Mouse (Mus musculus) stomach, embryonic 16.5 days (tissue): ENCODE measurements around the gene Nktr. TPM values are rescaled to one million over a fixed set of nuclear protein-coding genes. Genes with fewer than 3 reads are reported as not detected.

Experiments
- ATAC-seq: fragments of 200-750 bp; cut with Nextera tagmentation; 2 replicates; pipeline ENCODE4 v1.8.0; 2017; ENCODE audit warnings: moderate number of reproducible peaks, moderate TSS enrichment; ENCODE audit not compliant: insufficient read depth, low FRiP score
- H3K27ac ChIP-seq: fragments of 300-500 bp; sonication (generic); 2 replicates; pipeline ENCODE4 v1.5.1; 2014; ENCODE audit warnings: low read length
- H3K27me3 ChIP-seq: fragments of 300-500 bp; sonication (generic); 2 replicates; pipeline ENCODE4 v1.6.1; 2014; ENCODE audit warnings: low read length, control low read depth, mixed read lengths; ENCODE audit not compliant: control insufficient read depth, insufficient read depth
- H3K36me3 ChIP-seq: fragments of 300-500 bp; sonication (generic); 2 replicates; pipeline ENCODE4 v1.6.1; 2014; ENCODE audit warnings: low read length; ENCODE audit not compliant: control insufficient read depth, insufficient read depth
- H3K4me1 ChIP-seq: fragments of 300-500 bp; sonication (generic); 2 replicates; pipeline ENCODE4 v1.6.1; 2014; ENCODE audit warnings: low read length, control low read depth, mixed read lengths; ENCODE audit not compliant: control insufficient read depth, insufficient read depth
- H3K4me2 ChIP-seq: fragments of 300-500 bp; sonication (generic); 2 replicates; pipeline ENCODE4 v1.6.1; 2014; ENCODE audit warnings: low read depth, low read length, mixed read lengths
- H3K4me3 ChIP-seq: fragments of 300-500 bp; sonication (generic); replicated peaks from 2 replicates; pipeline ENCODE4 v1.5.1; 2014; ENCODE audit warnings: mild to moderate bottlenecking, low read length
- H3K9ac ChIP-seq: fragments of 300-500 bp; sonication (generic); 2 replicates; pipeline ENCODE4 v1.6.1; 2014; ENCODE audit warnings: low read length
- H3K9me3 ChIP-seq: fragments of 300-500 bp; sonication (generic); replicated peaks from 2 replicates; pipeline ENCODE4 v1.6.1; 2016; ENCODE audit warnings: low read length, control low read depth; ENCODE audit not compliant: control insufficient read depth
- WGBS: fragments of 180-500 bp; shearing (Covaris S2); extraction: QIAGEN DNeasy Blood & Tissue Kit; methylation state at CpG from one replicate; pipeline ENCODE4 v1.1.7; 2014; 5-methylcytosine and 5-hydroxymethylcytosine counted together
- polyA plus RNA-seq: library from polyadenylated mRNA; unstranded; fragments of >200 nt; fragmentation: Nextera tagmentation; extraction: Ambion mirVana; gene quantifications from 2 replicates; pipeline ENCODE4 v1.2.1, GENCODE M21; 2015

Gene Nktr
- polyA plus RNA-seq, 1 experiment from 2014 or later = 55.6 TPM

- H3K9ac ChIP-seq = no peak overlapping the region
- 0 out of 2 replicates have a peak, but pooled peaks cover 3% of the 10 kb centered on the region for H3K36me3 ChIP-seq
- ATAC-seq = peak; percentile 51; the same call in 1 of the 2 replicates
- no peak overlapping the region for H3K27ac ChIP-seq
- 23% methylated on average over 6 of the region's 6 CpGs for WGBS
- H3K27me3 ChIP-seq = no peaks in the 10 kb centered on the region
- H3K4me2 ChIP-seq = no peak overlapping the region
- peaks cover 12% of the 10 kb centered on the region for H3K4me1 ChIP-seq
- no peak overlapping the region for H3K4me3 ChIP-seq
- H3K9me3 ChIP-seq = no peaks in the 10 kb centered on the region
Observed at GRCm38 (mm10) chr9:121679549-121679948, 39.4 kb upstream of the Nktr start.

- Histone ChIP-seq H3K9me3 (no peaks in the 10 kb centered on the region), H3K27ac (no peak overlapping the region), H3K9ac (no peak overlapping the region), H3K4me3 (no peak overlapping the region), H3K4me2 (no peak overlapping the region), H3K27me3 (no peaks in the 10 kb centered on the region), H3K36me3 (peaks cover 7% of the 10 kb centered on the region; the same call in 1 of the 2 replicates), H3K4me1 (peaks cover 12% of the 10 kb centered on the region)
- no peak for ATAC-seq
- 72% methylated on average over 8 of the region's 8 CpGs for WGBS
Observed at GRCm38 (mm10) chr9:121681191-121681590, 37.8 kb upstream of the Nktr start.

GRCm38 (mm10) chr9:121682037-121682680 is 36.8 kb upstream of the Nktr start:
- Histone ChIP-seq H3K9me3 (no peaks in the 10 kb centered on the region), H3K36me3 (peaks cover 7% of the 10 kb centered on the region; the same call in 1 of the 2 replicates), H3K4me2 (no peak overlapping the region), H3K4me1 (peaks cover 12% of the 10 kb centered on the region), H3K9ac (no peak overlapping the region), H3K4me3 (no peak overlapping the region), H3K27me3 (no peaks in the 10 kb centered on the region), H3K27ac (no peak overlapping the region)
- no peak for ATAC-seq
- 71% methylated on average over 18 of the region's 18 CpGs for WGBS

GRCm38 (mm10) chr9:121684702-121685101 is 34.3 kb upstream of the Nktr start:
- no peak overlapping the region for H3K4me2 ChIP-seq
- H3K9ac ChIP-seq = no peak overlapping the region
- no peaks in the 10 kb centered on the region; the same call in 1 of the 2 replicates for H3K4me1 ChIP-seq
- ATAC-seq = no peak
- no peak overlapping the region for H3K27ac ChIP-seq
- peaks cover 7% of the 10 kb centered on the region; the same call in 1 of the 2 replicates for H3K36me3 ChIP-seq
- no peaks in the 10 kb centered on the region for H3K9me3 ChIP-seq
- H3K4me3 ChIP-seq = no peak overlapping the region
- 72% methylated on average over 7 of the region's 7 CpGs for WGBS
- no peaks in the 10 kb centered on the region for H3K27me3 ChIP-seq

- 79% methylated on average over 15 of the region's 15 CpGs for WGBS
- Histone ChIP-seq H3K27ac (no peak overlapping the region), H3K36me3 (peaks cover under 1% of the 10 kb centered on the region)
Observed at GRCm38 (mm10) chr9:121690200-121690651, 28.7 kb upstream of the Nktr start.

GRCm38 (mm10) chr9:121690734-121691133 is 28.2 kb upstream of the Nktr start:
- Histone ChIP-seq H3K9me3 (no peaks in the 10 kb centered on the region), H3K4me3 (no peak overlapping the region), H3K9ac (no peak overlapping the region), H3K4me1 (no peaks in the 10 kb centered on the region), H3K4me2 (no peak overlapping the region), H3K36me3 (no peaks in the 10 kb centered on the region; the same call in 1 of the 2 replicates), H3K27ac (no peak overlapping the region), H3K27me3 (no peaks in the 10 kb centered on the region)
- ATAC-seq = no peak
- WGBS = 81% methylated on average over 7 of the region's 7 CpGs

More at GRCm38 (mm10) chr9:121690200-121690651, 28.7 kb upstream of the Nktr start:
- H3K9me3 ChIP-seq = no peaks in the 10 kb centered on the region
- ATAC-seq = no peak
- H3K9ac ChIP-seq = no peak overlapping the region
- no peak overlapping the region for H3K4me3 ChIP-seq
- no peaks in the 10 kb centered on the region for H3K4me1 ChIP-seq
- H3K4me2 ChIP-seq = no peak overlapping the region
- H3K27me3 ChIP-seq = no peaks in the 10 kb centered on the region

- H3K27ac ChIP-seq = no peak overlapping the region
- no peak overlapping the region for H3K9ac ChIP-seq
- WGBS = 78% methylated on average over 12 of the region's 12 CpGs
- H3K36me3 ChIP-seq = peaks cover 2% of the 10 kb centered on the region; the same call in 1 of the 2 replicates
- H3K9me3 ChIP-seq = no peaks in the 10 kb centered on the region
- no peak for ATAC-seq
- H3K4me2 ChIP-seq = no peak overlapping the region
- no peaks in the 10 kb centered on the region for H3K4me1 ChIP-seq
- H3K27me3 ChIP-seq = no peaks in the 10 kb centered on the region
- H3K4me3 ChIP-seq = no peak overlapping the region
Observed at GRCm38 (mm10) chr9:121694736-121695135, 24.2 kb upstream of the Nktr start.

GRCm38 (mm10) chr9:121696626-121697025 is 22.3 kb upstream of the Nktr start:
- Histone ChIP-seq H3K4me1 (no peaks in the 10 kb centered on the region), H3K9ac (no peak overlapping the region), H3K4me3 (no peak overlapping the region), H3K27me3 (no peaks in the 10 kb centered on the region), H3K27ac (no peak overlapping the region), H3K36me3 (0 out of 2 replicates have a peak, but pooled peaks cover 2% of the 10 kb centered on the region), H3K4me2 (no peak overlapping the region), H3K9me3 (no peaks in the 10 kb centered on the region)
- WGBS = 89% methylated on average over 9 of the region's 9 CpGs
- ATAC-seq = no peak

- WGBS = 100% methylated on average over 1 of the region's 1 CpGs
- no peak overlapping the region for H3K4me2 ChIP-seq
- 0 out of 2 replicates have a peak, but pooled peaks cover 2% of the 10 kb centered on the region for H3K36me3 ChIP-seq
- H3K27me3 ChIP-seq = no peaks in the 10 kb centered on the region
- H3K27ac ChIP-seq = no peak overlapping the region
- ATAC-seq = peak; percentile 37; the same call in 1 of the 2 replicates
- H3K4me3 ChIP-seq = no peak overlapping the region
- H3K9me3 ChIP-seq = no peaks in the 10 kb centered on the region
- H3K4me1 ChIP-seq = no peaks in the 10 kb centered on the region
- no peak overlapping the region for H3K9ac ChIP-seq
Observed at GRCm38 (mm10) chr9:121697150-121698049, 21.6 kb upstream of the Nktr start.
